Mouse (Mus musculus): ENCODE data around the gene Tcf7l2.

GRCm38 (mm10) chr19:55765814-55766213, 24.2 kb downstream of the Tcf7l2 start:
- no peak for TF ChIP-seq CTCF (IDR thresholded peaks at IDR 0.05; ENCODE audit: control insufficient read depth, insufficient read depth, insufficient replicate concordance, low read depth, low read length)
- TF ChIP-seq POLR2A (IDR thresholded peaks at IDR 0.05; ENCODE audit: control insufficient read depth, low read depth, low read length), result no peak

All from testis, adult 2 months (tissue).